Mouse (Mus musculus): ENCODE measurements around the gene Ttll7.

DNA sequence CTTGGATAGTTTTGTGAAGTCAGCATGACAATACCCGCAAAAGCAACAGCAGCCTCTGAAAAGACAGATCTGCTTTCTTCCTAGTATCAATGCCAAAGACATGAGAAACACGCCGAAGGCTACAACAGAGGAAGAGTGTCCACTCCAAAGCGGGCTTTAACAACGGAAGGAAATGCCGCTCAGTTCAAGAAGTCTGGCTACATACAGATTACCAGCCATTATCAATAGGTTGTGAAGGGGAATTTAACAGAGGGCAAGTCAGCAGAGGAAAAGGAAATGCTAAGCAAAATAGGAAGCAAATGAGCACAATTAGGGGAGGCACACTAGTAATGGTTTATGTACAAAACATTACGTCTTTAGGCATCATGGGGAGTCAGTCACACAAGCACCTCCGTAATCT, 4.1 kb upstream of the Ttll7 start:
- no peak for TF ChIP-seq CTCF (IDR thresholded peaks at IDR 0.05; ENCODE audit: extremely low read depth, insufficient read depth, low read length)
- TF ChIP-seq POLR2A (IDR thresholded peaks at IDR 0.05; ENCODE audit: extremely low read depth, insufficient read depth, low read length) = no peak
